In genomic region chr19:58849333-58850131, GRCm38 (mm10) we compare ENCODE assay signal across 38 mouse cellular contexts. TPM values are rescaled to one million over a fixed set of nuclear protein-coding genes. Genes with fewer than 3 reads are reported as not detected.
DNase-seq lines count a peak whose midpoint lies in the region; TF ChIP-seq lines count a peak whose summit lies in the region.
"Had no signal": no experiment of that assay in that cellular context is flagged by ENCODE, and none has a peak within 500 bp of the region (broad histone marks: within the 10 kb centered on the region; RNA-seq: fewer than 3 reads in every experiment).

No protein-coding gene starts in this region.

- peak overlapping the region; percentile 3; the same call in 1 of the 2 replicates for H3K27ac ChIP-seq in heart, adult 2 months
- H3K27ac ChIP-seq: forebrain, embryonic 13.5 days; heart, embryonic 13.5 days; hindbrain, embryonic 10.5 days; liver, embryonic 12.5 days; macrophage; midbrain, embryonic 13.5 days; stomach, postnatal 0 days had no signal

- DNase-seq in heart, adult 2 months: no peak
- DNase-seq in heart, adult 9 months (ENCODE audit: low spot score in 2 of 2): no peak
- DNase-seq in lung, adult 18-20 months: peak; percentile 37 to 55
- no peak for DNase-seq in lung, adult 2 months
- peak; percentile 61 for DNase-seq in lung, postnatal 36 days
- DNase-seq in heart, postnatal 4 days: no peak
- DNase-seq in right cerebral cortex, postnatal 36 days (ENCODE audit: low spot score in 2 of 2): no peak
- DNase-seq: adrenal gland, postnatal 36 days; cerebellum, adult 2 months; cerebellum, postnatal 14 days; gastrocnemius, postnatal 25 days; heart, adult 18-20 months; heart, postnatal 10 days; kidney, adult 8-10 months; kidney, postnatal 14 days; left cerebral cortex, postnatal 4 days; liver, postnatal 0 days; retina, postnatal 1 day; right cerebral cortex, postnatal 14 days; spleen, adult 18-20 months; thymus, adult 18-20 months; thymus, postnatal 25 days had no signal

- TF ChIP-seq EP300 in heart, adult 2 months (IDR thresholded peaks at IDR 0.05; ENCODE audit: insufficient read depth, low read depth, low read length): no peak

- no peak for TF ChIP-seq POLR2A in heart, adult 2 months (IDR thresholded peaks at IDR 0.05; ENCODE audit: insufficient read depth, low read depth, low read length)
- no peak for TF ChIP-seq POLR2A in lung, adult 2 months (IDR thresholded peaks at IDR 0.05; ENCODE audit: borderline replicate concordance, extremely low read depth, low read depth, low read length)

- 65% methylated on average over 13 of the region's 13 CpGs for WGBS in heart, adult 2 months
- 60% methylated on average over 13 of the region's 13 CpGs for WGBS in lung, adult 2 months

- TF ChIP-seq CTCF in heart, adult 2 months (IDR thresholded peaks at IDR 0.05): no peak
- TF ChIP-seq CTCF in lung, adult 2 months (IDR thresholded peaks at IDR 0.05; ENCODE audit: insufficient read depth, low read length): no peak

- H3K27me3 ChIP-seq in heart, adult 2 months (ENCODE audit: control insufficient read depth, insufficient read depth, low read length): no peaks in the 10 kb centered on the region
- H3K27me3 ChIP-seq: forebrain, embryonic 13.5 days; heart, embryonic 13.5 days; liver, embryonic 12.5 days; midbrain, embryonic 13.5 days had no signal

- H3K4me3 ChIP-seq in heart, adult 2 months: no peak overlapping the region
- no peak overlapping the region for H3K4me3 ChIP-seq in lung, adult 2 months (replicated peaks; ENCODE audit: extremely low read depth, low read depth, low read length)
- H3K4me3 ChIP-seq: erythroblast, embryonic 14.5 days; forebrain, embryonic 13.5 days; heart, embryonic 13.5 days; hindbrain, embryonic 10.5 days; liver, embryonic 12.5 days; midbrain, embryonic 13.5 days had no signal

- no peaks in the 10 kb centered on the region for H3K36me3 ChIP-seq in heart, adult 2 months (ENCODE audit: control insufficient read depth, insufficient read depth, low read length)
- H3K36me3 ChIP-seq: heart, embryonic 13.5 days; liver, embryonic 12.5 days had no signal

- intact Hi-C loops in heart, adult 2 months (cut with DNase I): no loop called here

- peaks cover 5% of the 10 kb centered on the region for H3K4me1 ChIP-seq in heart, adult 2 months (ENCODE audit: control insufficient read depth, insufficient read depth, low read length)
- H3K4me1 ChIP-seq in lung, adult 2 months (ENCODE audit: control insufficient read depth, insufficient read depth, low read length): peaks cover 9% of the 10 kb centered on the region
- H3K4me1 ChIP-seq: forebrain, embryonic 13.5 days; liver, embryonic 12.5 days; midbrain, embryonic 13.5 days had no signal

- no peaks in the 10 kb centered on the region for H3K79me2 ChIP-seq in heart, adult 2 months (replicated peaks; ENCODE audit: control insufficient read depth, insufficient read depth, low read length)

- no peak overlapping the region for H3K9ac ChIP-seq in heart, adult 2 months (ENCODE audit: low read depth, low read length)
- H3K9ac ChIP-seq: forebrain, embryonic 13.5 days; heart, embryonic 13.5 days; liver, embryonic 12.5 days; liver, postnatal 0 days; midbrain, embryonic 13.5 days had no signal

RNA-seq across cellular contexts. Expression of gene 1700019N19Rik, which starts 55.3 kb away (rescaled TPM):
- total RNA-seq in heart, adult 2 months (2021): not detected
- 0.29 TPM in 2 replicates for polyA plus RNA-seq in heart, adult 2 months (2012; rRNA removed)
- polyA plus RNA-seq in lung, adult 2 months (2012; rRNA removed): not detected in 2 replicates
- total RNA-seq in heart, postnatal 4 days (2021): under 1 TPM in 1 of 2 experiments, not detected in 1; 0.29 TPM
- total RNA-seq: adrenal gland, adult 18-20 months; adrenal gland, postnatal 36 days; gastrocnemius, postnatal 25 days; heart, adult 18-20 months; heart, postnatal 10 days; layer of hippocampus, postnatal 25 days; left cerebral cortex, postnatal 4 days; megakaryocyte-erythroid progenitor cell, adult 5-6 weeks had no signal
- polyA plus RNA-seq: cerebellum, adult 2 months; embryonic facial prominence, embryonic 14.5 days; erythroblast, embryonic 14.5 days; forebrain, embryonic 13.5 days; heart, embryonic 13.5 days; hindbrain, embryonic 16.5 days; intestine, embryonic 14.5 days; limb, embryonic 14.5 days; liver, postnatal 0 days; macrophage; midbrain, embryonic 13.5 days; neural tube, embryonic 14.5 days had no signal

Comparison
In these comparisons a context has a peak if more than half of its experiments do, and no peak if none do; other contexts are left out.
1. DNase-seq: peak in lung, adult 18-20 months (2 of 2) and lung, postnatal 36 days (single experiment); none in heart, adult 2 months (0 of 2), heart, adult 9 months (0 of 2), lung, adult 2 months (single experiment), heart, postnatal 4 days (single experiment) and right cerebral cortex, postnatal 36 days (0 of 2).